Mouse (Mus musculus) intestine, postnatal 0 days (tissue): ENCODE data around the gene Lrrc43. TPM values are rescaled to one million over a fixed set of nuclear protein-coding genes. Genes with fewer than 3 reads are reported as not detected.

Source experiments
- ATAC-seq: fragments of 200-750 bp; cut with Nextera tagmentation; 2 replicates; pipeline ENCODE4 v1.8.0; 2017; ENCODE audit warnings: mild to moderate bottlenecking, moderate TSS enrichment, moderate library complexity
- H3K27ac ChIP-seq: fragments of 300-500 bp; sonication (generic); 2 replicates; pipeline ENCODE4 v1.5.1; 2014; ENCODE audit warnings: mild to moderate bottlenecking, low read depth, low read length, moderate library complexity
- H3K27me3 ChIP-seq: fragments of 300-500 bp; sonication (generic); replicated peaks from 2 replicates; pipeline ENCODE4 v1.6.1; 2014; ENCODE audit warnings: low read length, mixed read lengths; ENCODE audit not compliant: control insufficient read depth, insufficient read depth
- H3K36me3 ChIP-seq: fragments of 300-500 bp; sonication (generic); 2 replicates; pipeline ENCODE4 v1.6.1; 2014; ENCODE audit warnings: mild to moderate bottlenecking, moderate library complexity; ENCODE audit not compliant: control insufficient read depth, insufficient read depth
- H3K4me1 ChIP-seq: fragments of 300-500 bp; sonication (generic); replicated peaks from 2 replicates; pipeline ENCODE4 v1.6.1; 2014; ENCODE audit warnings: antibody characterized with exemption, low read length, mixed read lengths; ENCODE audit not compliant: control insufficient read depth, insufficient read depth
- H3K4me2 ChIP-seq: fragments of 300-500 bp; sonication (generic); replicated peaks from 2 replicates; pipeline ENCODE4 v1.6.1; 2014; ENCODE audit warnings: low read depth, mild to moderate bottlenecking, moderate library complexity
- H3K4me3 ChIP-seq: fragments of 300-500 bp; sonication (generic); 2 replicates; pipeline ENCODE4 v1.5.1; 2014; ENCODE audit warnings: low read depth, low read length
- H3K9ac ChIP-seq: fragments of 300-500 bp; sonication (generic); 2 replicates; pipeline ENCODE4 v1.6.1; 2014; ENCODE audit warnings: mild to moderate bottlenecking, low read depth, low read length
- H3K9me3 ChIP-seq: fragments of 300-500 bp; sonication (generic); 2 replicates; pipeline ENCODE4 v1.6.1; 2016; ENCODE audit warnings: mixed run types; ENCODE audit not compliant: control insufficient read depth
- CTCF ChIP-seq: sonication (generic); IDR thresholded peaks from 2 replicates; pipeline ENCODE4 v1.5.1; 2016; ENCODE audit warnings: low read depth, mild to moderate bottlenecking, control low read depth, antibody characterized with exemption, moderate library complexity
- WGBS: fragments of 180-500 bp; shearing (Covaris S2); extraction: QIAGEN DNeasy Blood & Tissue Kit; methylation state at CpG from one replicate; pipeline ENCODE4 v1.1.7; 2014; 5-methylcytosine and 5-hydroxymethylcytosine counted together
- microRNA-seq: library from miRNA; unstranded; fragments of <30 nt; microRNA quantifications from one replicate; pipeline ENCODE4, GENCODE M21; 2016
- polyA plus RNA-seq: library from polyadenylated mRNA; unstranded; fragments of >200 nt; fragmentation: Nextera tagmentation; extraction: Ambion mirVana; gene quantifications from 2 replicates; pipeline ENCODE4 v1.2.1, GENCODE M21; 2015

Gene Lrrc43
- polyA plus RNA-seq, 1 experiment from 2014 or later, result not detected

DNA sequence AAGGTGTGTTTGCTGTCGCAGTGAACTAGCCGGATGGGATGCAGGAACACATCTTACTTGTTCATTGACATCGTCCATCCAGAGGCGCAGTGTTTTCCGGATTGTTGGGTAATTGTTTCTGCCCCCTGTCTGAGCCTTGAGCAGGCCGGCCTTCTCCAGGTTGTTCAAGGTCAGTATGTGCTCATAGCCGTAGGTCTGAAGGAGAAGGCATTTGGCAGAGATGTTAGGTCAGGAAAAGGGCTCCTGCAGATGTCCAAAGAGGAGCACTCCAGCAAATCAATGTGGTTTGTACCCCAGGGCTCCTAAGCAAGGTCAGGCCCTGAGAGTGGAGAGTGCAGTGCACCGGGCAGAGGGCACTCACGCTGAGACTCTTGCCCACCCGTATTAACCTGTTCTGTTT is 44.7 kb downstream of the Lrrc43 start:
- TF ChIP-seq CTCF, result no peak
- Histone ChIP-seq H3K4me1 (no peaks in the 10 kb centered on the region), H3K36me3 (peaks cover 69% of the 10 kb centered on the region), H3K9ac (no peak overlapping the region), H3K4me3 (no peak overlapping the region), H3K4me2 (no peak overlapping the region), H3K27me3 (no peaks in the 10 kb centered on the region), H3K27ac (no peak overlapping the region), H3K9me3 (no peaks in the 10 kb centered on the region)
- ATAC-seq, result no peak
- WGBS, result 94% methylated on average over 10 of the region's 10 CpGs

- ATAC-seq, result no peak
- Histone ChIP-seq H3K27ac (no peak overlapping the region), H3K36me3 (peaks cover 45% of the 10 kb centered on the region), H3K9me3 (no peaks in the 10 kb centered on the region), H3K4me1 (no peaks in the 10 kb centered on the region), H3K4me2 (no peak overlapping the region), H3K27me3 (no peaks in the 10 kb centered on the region), H3K9ac (no peak overlapping the region), H3K4me3 (no peak overlapping the region)
- WGBS, result 90% methylated on average over 7 of the region's 7 CpGs
- no peak for TF ChIP-seq CTCF
Observed at GRCm38 (mm10) chr5:123555693-123556092, 66.6 kb downstream of the Lrrc43 start.

- H3K4me2 ChIP-seq, result no peak overlapping the region
- TF ChIP-seq CTCF, result no peak
- no peaks in the 10 kb centered on the region for H3K9me3 ChIP-seq
- no peaks in the 10 kb centered on the region for H3K27me3 ChIP-seq
- no peak overlapping the region for H3K9ac ChIP-seq
- peaks cover 52% of the 10 kb centered on the region for H3K36me3 ChIP-seq
- 69% methylated on average over 2 of the region's 2 CpGs for WGBS
- no peaks in the 10 kb centered on the region for H3K4me1 ChIP-seq
- ATAC-seq, result no peak
- no peak overlapping the region for H3K4me3 ChIP-seq
- H3K27ac ChIP-seq, result no peak overlapping the region
Observed at GRCm38 (mm10) chr5:123556451-123556850, 67.3 kb downstream of the Lrrc43 start.

Small RNA genes within 50 kb of the gene (microRNA-seq; reads per million reads assigned to microRNA genes)
- not detected for gene Mir7647

Other genes with a start within 250 kb of the Lrrc43 start
- 0.42 and 0.51 TPM in 2 replicates for gene Wdr66, start 237.2 kb upstream of the Lrrc43 start, polyA plus RNA-seq
- 4.2 and 4.7 TPM in 2 replicates for gene Bcl7a, start 145.5 kb upstream of the Lrrc43 start, polyA plus RNA-seq
- 17.8 and 18.4 TPM in 2 replicates for gene Mlxip, start 94.5 kb upstream of the Lrrc43 start, polyA plus RNA-seq
- gene Il31, start 184 bp downstream of the Lrrc43 start, polyA plus RNA-seq, result not detected in 2 replicates
- gene B3gnt4, start 21.2 kb downstream of the Lrrc43 start, polyA plus RNA-seq, result 0.20 TPM in 1 of 2 replicates, not detected in the other
- 52.9 and 57.0 TPM in 2 replicates for gene Diablo, start 34.9 kb downstream of the Lrrc43 start, polyA plus RNA-seq
- gene Gm49027, start 36.2 kb downstream of the Lrrc43 start, polyA plus RNA-seq, result 9.6 and 10.5 TPM in 2 replicates
- 15.9 and 17.7 TPM in 2 replicates for gene Vps33a, start 83.7 kb downstream of the Lrrc43 start, polyA plus RNA-seq
- gene Clip1, start 195.3 kb downstream of the Lrrc43 start, polyA plus RNA-seq, result 15.7 and 17.7 TPM in 2 replicates
- gene Zcchc8, start 231.8 kb downstream of the Lrrc43 start, polyA plus RNA-seq, result 27.1 and 32.6 TPM in 2 replicates